Mouse (Mus musculus) heart, postnatal 14 days (tissue): ENCODE data around the gene Exoc7. TPM values are rescaled to one million over a fixed set of nuclear protein-coding genes. Genes with fewer than 3 reads are reported as not detected.
"Not testable (repeated sequence)": the region's sequence is repeated elsewhere in the genome, so short reads cannot be mapped to it uniquely, and the experiment has no call there.

Experiments used
- DNase-seq, 2 experiments: peaks; one replicate each; pipeline ENCODE4 v3.0.0; 2021 to 2022
- intact Hi-C: fragments of 180-260 bp; cut with DNase I; formaldehyde crosslinking; loops from one replicate; pipeline ENCODE4 v1.15.1; 2025
- total RNA-seq, 2 experiments: library from RNA; stranded (reverse); gene quantifications; 2 replicates each; pipeline ENCODE4 v1.2.3; 2021

Gene Exoc7
- total RNA-seq, 2 experiments from 2014 or later, result 44.3 to 52.3 TPM

DNA sequence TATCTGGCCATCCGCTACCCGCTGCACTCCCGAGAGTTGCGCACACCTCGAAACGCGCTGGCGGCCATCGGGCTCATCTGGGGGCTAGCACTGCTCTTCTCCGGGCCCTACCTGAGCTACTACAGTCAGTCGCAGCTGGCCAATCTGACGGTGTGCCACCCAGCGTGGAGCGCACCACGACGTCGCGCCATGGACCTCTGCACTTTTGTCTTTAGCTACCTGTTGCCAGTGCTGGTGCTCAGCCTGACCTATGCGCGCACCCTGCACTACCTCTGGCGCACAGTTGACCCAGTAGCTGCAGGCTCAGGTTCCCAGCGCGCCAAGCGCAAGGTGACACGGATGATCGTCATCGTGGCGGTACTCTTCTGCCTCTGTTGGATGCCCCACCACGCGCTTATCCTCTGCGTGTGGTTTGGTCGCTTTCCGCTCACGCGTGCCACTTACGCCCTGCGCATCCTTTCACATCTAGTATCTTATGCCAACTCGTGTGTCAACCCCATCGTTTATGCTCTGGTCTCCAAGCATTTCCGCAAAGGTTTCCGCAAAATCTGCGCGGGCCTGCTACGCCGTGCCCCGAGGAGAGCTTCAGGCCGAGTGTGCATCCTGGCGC lies 24.0 kb downstream of the Exoc7 start:
- DNase-seq, result no peak
- intact Hi-C loops, result no loop called here

DNA sequence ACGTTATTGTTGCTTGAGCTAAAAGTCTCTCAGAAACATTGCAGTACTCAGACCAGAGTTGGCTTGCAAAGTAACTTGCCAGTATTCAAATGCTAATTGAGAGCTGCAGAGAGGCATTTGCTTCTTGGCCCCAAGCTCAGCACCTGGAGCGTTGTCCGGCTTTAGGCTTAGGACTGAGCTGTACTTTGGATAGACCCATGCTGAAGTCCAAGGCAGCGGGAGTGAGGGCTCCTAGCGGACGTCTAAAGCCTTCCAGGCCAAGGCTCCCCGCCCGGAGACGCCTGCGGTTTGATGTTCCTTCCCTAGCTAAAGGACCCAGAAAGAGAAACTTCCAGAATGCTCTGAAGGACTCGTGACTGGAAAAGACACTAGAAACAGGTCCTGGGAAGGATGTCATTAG lies 24.9 kb downstream of the Exoc7 start:
- intact Hi-C loops, result no loop called here
- no peak for DNase-seq

DNA sequence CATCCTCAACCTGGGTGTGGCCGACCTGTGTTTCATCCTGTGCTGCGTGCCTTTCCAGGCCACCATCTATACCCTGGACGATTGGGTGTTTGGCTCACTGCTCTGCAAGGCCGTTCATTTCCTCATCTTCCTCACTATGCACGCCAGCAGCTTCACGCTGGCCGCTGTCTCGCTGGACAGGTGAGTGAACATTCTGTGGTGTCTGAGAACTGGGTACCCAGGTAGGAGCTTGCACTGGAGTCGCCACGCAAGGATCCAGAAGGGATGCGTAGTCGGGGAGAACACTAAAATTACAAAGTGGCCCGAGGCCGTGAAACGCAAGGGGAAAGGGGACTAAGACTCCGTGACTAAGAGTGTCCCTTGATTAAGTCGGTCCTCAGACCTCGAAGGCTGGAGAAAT lies 25.4 kb downstream of the Exoc7 start:
- intact Hi-C loops, result no loop called here
- DNase-seq, result no peak

DNA sequence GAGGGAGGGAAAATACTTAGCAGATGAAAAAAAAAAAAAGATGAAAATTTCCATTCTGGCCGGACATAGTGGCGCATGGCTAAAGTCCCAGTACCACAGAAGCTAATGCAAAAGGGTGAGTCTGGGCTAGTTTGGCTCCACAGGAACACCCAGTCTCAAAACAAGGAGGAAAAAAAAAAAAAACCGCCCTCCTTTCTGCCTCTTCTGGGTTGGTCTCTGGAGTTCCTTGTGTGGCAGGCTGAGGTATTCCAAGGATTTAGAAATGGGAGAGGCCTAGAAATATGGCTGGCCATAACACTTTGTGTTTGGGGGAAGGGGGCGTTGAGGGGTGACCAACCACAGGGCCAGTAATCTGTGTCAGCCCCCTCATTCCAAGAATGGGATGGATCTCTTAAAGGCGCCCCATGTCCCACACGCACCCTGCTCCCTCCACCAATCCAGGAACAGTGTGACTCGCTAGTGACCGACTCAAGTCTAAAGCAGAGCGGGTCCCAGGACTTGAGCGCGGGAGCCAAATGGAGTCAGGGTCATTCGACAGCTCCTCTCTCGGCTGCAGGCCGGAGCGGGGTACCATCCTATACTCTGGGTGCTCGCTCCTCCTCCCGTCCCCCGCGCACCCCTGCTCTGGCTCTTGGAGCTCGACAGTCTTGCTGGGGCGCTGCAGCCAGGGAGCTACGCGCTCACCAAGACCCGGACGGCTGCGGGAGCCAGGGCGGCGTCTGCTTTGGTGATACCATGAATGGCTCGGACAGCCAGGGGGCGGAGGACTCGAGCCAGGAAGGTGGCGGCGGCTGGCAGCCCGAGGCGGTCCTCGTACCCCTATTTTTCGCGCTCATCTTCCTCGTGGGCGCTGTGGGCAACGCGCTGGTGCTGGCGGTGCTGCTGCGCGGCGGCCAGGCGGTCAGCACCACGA lies 26.0 kb downstream of the Exoc7 start, which contains the start of gene Galr2:
Galr2 (plus strand) TSS at position 189 of the 913 bp plus-strand sequence.
- intact Hi-C loops, result no loop called here
- DNase-seq, result no peak

DNA sequence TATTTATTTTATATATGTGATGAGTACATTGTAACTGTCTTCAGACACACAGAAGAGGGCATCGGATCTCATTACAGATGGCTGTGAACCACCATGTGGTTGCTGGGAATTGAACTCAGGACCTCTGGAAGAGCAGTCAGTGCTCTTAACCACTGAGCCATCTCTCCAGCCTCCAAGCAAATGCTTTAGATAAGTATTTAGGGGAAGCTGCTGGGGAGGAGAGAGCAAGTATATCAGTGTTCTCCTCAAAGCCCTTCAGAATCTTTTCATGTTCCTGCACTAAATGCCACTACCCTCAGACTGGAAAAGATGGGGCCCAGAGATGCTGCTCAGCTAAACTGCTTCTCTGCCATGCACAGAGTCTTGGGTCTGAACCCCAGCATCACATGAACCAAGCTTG lies 29.8 kb downstream of the Exoc7 start:
- intact Hi-C loops, result not testable (repeated sequence)

DNA sequence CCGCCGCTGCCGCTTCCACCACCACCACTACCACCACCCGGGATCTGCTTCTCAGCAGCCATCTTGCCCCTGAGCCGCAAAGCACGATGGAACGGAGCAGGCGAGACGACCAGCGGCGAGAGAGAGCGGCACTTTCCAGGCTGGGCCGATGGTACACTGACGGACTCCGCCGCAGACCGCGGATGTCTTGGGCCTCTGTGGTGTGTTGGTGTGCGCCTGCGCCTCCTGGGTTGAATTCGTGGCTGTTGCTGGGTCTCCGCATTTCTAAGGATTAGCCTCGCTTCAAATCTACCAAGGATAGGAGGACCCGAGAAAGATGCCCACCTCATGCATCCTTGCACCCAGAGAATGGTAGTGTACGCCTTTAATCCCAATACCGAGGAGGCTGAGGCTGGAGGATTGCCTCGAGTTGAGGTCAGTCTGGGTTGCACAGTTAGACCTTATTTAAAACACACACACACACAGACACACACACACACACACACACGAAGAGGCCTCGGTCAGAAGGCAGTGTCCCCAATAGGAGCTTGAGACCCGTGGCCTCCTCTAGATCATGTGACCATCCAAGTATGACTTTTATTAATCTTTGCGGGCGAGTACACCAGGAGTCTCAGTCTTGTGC lies 32.9 kb downstream of the Exoc7 start, which contains the start of gene Srp68:
Srp68 (minus strand) TSS at position 173 of the 622 bp plus-strand sequence.
- DNase-seq, result peak; percentile 91 to 94
- intact Hi-C loops, result no loop called here

More for the DNA sequence above, 29.8 kb downstream of the Exoc7 start:
- DNase-seq, result not testable (repeated sequence)

DNA sequence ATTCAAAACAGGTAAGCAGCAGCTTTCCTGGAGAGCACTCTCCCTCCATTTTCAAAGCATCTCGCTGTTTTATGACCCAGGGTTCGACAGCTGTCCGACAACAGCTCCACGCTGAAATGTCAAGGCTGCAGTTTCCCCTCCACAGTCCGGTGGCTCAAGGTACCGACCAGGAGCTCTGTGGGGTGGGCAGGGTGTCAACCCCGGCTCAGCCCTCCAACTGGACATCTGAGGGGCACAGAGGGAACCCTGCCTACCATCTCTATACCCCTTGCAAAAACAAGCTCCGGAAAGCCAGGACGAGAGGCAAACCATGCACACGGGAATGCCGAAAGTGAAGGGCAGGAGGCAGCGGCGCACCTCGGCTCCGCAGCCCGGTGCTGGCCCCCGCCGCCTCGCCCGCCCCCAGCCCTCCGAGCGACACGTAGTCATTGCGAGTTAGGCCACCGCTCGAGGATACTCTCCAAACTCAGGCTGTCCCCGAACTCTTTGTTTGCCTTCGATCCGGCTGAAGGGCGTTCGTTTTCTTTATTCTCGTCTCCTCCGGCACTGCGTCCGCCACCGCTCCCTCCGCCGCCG lies 33.5 kb downstream of the Exoc7 start:
- DNase-seq, result no peak
- intact Hi-C loops, result no loop called here

DNA sequence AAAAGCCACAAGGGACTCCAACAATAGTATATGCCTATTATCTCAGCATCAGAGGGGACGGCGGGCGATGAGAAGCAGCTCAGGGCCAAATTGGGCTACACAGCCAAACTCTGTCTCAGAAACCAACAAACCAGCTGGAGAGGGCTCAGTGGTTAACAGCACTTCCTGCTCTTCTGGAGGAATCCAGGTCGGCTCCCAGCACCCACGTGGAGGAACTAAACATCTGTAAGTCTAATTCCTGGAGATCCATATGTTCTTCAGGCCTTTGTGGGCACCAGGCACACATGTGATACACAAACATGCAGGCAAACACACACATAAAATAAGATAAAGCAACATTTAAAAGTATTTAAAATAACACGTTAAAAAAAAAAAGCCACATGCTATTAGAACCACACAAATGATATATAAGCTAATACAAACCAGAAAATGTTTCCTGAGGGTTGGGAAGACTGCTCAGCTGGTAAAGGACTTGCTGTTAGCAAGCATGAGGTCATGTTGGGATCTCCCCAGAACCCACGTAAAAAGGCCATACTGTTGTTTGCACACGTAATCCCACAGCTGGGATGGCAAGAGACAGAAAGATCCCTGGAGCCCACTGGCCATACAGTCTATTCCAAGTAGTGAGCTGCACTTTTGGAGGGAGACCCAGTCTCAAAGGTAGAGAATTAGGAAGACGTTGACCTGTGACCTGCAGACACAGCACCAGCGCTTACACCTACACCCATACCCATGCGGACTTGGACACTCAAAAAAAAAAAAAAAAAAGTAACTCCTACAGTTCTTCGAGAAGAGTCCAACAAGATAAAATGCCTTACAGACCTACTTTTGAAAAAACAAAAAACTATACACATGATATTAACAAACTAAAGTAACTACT lies 34.2 kb downstream of the Exoc7 start:
- intact Hi-C loops, result no loop called here
- no peak for DNase-seq

DNA sequence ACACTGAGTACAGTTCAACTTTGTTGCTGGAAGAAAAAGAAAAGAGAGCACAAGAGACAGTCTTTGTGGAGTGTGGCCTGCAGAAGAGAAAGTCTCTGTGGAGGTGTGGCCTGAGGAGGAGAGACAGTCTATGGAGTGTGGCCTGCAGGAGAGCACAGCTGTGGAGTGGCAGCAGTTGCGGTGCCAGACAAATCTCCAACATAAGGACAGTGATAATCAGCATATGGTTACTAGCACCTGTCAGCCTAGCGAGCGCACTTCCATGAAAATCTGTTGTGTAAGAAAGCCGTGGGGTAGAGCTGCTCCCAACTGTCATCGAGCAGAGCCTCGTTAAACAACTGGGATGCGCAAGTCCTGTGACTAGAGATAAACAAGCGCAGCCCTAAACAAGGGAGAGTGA lies 37.5 kb downstream of the Exoc7 start:
- DNase-seq, result no peak
- intact Hi-C loops, result no loop called here

DNA sequence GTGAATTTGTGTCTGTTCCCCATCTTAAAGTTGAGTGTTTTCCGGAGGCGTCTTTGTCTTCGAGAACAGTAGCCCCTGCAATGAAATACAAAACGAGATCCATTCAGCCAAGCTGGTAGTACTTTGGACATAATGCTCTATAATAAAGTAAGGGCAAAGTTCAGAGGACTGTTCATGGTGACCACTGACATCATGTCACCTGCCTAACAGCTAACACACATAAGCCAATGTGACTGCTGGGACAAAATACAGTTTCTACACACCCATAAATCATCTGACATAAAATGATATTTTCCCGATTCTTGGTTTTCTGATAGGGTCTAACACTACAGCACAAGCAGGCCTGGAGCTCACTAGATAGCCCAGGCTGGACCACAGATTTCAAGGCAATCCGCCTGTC lies 38.7 kb downstream of the Exoc7 start:
- intact Hi-C loops, result no loop called here

DNA sequence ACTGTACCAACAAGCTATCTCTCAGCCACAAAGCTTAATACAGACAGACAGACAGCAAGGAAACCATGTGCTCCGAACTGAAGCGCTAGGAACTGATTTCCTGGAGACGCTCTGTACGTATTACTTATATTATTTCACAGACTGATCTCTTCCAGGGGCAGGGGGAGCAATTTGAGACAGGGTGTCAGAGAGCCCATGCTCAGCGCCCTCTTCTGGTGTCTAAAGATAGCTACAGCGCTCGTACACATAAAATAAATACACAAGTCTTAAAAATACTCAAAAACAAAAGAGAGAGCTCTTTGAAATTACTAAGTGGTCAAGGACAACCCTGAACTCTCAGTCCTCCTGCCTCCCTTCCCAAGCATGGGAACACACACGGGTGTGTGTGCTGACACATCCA lies 39.4 kb downstream of the Exoc7 start:
- intact Hi-C loops, result no loop called here
- DNase-seq, result no peak

More for the DNA sequence above, 38.7 kb downstream of the Exoc7 start:
- no peak for DNase-seq

DNA sequence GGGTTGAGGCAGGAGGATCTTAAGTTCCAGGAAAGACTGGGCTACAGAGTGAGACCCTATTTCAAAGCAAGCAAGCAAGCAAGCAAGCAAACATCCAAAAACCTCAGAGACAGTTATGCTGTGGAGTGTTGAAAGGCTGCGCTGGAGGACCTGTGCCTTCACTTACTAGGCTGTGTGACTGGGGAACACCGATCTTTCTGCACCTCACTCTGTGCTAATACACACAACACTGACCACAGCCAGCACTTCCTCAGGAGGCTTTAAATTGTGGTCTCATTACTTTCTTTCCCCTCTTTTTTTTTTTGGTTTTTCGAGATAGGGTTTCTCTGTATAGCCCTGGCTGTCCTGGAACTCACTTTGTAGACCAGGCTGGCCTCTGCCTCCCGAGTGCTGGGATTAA lies 41.2 kb downstream of the Exoc7 start:
- no peak for DNase-seq
- intact Hi-C loops, result no loop called here

DNA sequence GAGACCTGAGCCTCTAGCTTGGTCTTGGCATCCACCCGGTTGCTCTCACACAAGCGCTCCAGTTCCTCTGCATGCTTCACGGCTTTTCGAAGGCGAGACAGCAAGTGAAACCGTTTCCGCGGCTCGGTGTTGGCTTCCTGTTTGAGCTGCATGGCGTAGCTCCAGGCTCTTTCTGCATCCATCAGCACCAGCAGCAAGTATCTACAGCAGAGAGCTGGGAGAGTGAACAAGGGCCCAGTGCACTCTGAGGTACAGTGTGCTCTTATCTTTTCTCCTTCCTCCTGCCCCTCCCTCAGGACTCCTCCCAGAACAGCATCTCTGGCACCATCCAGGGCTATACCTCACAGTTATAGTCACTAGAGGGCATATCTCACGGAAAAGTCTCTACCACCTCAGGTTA lies 41.7 kb downstream of the Exoc7 start:
- DNase-seq, result no peak

DNA sequence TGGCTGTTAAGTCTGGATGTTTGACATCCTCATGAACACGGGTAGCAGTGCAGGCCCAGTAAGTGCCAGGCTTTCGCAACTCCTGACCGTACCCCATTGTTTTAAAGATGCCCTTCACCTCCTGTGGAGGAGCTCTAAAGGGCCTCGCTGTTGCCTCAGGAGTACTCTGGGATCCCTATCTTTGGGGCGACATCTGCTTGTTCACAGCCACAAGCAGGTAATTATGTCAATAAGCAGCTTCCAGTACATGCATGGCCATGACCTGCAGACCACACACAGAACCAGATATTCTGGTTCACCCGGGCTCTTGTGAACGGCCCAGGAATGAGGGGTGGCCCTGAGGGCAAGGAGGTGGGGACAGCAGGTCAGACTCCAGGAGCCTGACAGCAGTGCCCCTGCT lies 46.8 kb downstream of the Exoc7 start:
- DNase-seq, result no peak
- intact Hi-C loops, result no loop called here

More for the DNA sequence above, 41.7 kb downstream of the Exoc7 start:
- intact Hi-C loops, result no loop called here

DNA sequence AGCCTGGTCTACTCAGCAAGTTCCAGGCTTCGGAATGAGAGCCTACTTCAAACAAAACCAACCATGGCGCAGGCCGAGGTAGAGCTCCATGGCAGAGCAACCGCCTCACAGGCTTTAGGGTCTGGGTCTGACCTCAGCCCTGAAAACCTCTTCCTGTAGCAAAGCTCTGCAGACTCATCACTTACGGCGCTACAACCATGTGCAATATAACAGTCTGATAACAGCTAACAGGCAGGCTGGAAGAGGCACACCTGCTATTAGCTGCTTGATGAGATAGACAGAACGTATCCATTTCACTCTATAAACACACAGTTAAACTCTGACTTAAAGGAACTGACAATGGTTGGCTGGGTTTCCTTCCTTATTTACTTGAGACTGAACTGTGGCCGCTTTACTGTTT lies 47.6 kb downstream of the Exoc7 start:
- intact Hi-C loops, result no loop called here
- DNase-seq, result no peak

DNA sequence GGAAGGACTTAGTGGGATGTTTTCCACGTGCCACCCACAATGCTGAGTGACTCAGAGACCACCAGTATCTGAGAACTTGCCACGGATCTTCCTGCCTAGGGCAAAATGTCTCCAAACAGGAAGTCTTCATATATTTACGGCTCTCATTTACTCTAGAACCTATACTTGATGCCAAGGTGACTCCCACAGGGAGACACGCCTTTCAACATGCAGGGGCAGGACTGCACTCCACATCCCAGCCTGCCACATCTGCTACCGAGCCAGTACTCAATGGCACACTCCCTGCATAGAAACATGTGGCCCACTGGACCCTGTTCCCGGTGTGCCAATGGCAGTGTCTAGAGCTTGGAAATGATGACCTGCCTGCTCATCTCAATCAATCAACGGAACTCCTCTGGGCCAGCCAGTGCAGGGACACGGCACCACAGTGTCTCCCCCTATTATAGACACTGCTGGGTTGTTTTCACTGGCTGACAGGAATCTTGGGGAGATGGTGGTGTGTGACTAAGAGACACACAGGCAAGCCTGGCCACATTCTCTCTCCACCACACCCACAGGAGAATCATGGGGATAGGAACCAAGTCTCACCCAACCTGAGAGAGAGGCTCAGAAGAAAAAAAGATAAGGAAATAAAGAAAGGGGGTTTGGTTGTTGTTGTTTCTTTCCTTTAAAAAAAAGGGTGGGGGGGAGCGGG lies 50.9 kb downstream of the Exoc7 start:
- no peak for DNase-seq
- intact Hi-C loops, result no loop called here

DNA sequence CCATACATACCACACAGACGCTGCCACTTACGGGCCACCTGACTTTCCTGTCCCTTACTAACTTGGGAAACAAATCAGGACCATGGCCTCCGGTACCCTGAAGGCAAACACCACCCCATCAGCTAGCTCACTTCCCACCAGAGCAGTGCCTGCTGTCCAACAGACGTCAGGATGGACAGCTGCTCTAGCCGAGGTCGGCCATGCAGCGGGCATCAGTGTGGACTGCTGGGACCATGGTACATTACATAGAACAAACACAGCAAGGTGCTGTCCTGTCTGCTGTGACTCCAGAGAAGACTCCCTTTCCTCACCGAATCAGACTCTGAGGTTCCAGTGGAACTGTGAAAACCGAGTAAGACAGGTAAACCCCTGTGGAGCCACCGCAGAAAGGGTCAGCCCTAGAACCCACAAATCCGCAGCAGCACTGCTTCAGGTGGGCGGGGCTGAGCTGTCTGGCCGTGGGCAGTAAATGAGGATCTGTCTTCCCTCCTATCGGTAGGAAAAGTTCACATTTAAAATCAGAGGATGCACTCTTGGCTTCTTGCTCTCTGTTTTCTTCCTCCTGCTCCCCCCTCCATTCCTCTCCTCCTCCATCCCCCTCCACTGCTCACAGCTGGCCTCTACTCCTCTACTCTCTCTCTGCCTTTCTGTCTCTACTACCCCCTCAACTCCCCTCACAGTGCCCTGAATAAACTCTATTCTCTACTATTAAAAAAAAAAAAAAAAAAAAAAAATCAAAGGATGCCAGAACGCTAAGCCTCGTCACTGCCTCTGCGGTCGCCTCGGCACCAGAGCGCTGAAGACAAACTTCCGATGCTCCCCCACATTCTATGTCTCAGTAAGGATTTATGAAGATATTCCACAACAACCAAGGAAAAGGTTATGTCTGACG lies 51.7 kb downstream of the Exoc7 start:
- intact Hi-C loops, result no loop called here

DNA sequence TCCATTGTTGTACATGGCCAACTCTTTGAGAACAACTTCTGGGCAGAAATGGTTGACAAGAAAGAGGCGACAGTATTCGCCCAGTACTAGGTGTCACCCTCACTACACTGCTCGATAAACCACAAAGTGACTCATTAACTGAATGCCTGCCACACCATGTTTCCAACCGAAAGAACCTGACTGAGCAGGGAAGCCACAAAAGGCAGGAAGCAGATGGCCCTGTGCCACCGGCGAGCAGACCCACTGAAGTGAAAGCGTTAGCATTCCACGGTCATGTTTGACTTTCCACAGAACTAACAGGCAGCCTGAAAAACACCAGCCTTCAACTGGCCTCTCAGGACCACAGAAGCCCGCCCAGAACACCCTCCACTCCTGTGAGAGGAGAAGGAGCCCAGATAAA lies 52.4 kb downstream of the Exoc7 start:
- intact Hi-C loops, result no loop called here

More for the DNA sequence above, 51.7 kb downstream of the Exoc7 start:
- no peak for DNase-seq

More for the DNA sequence above, 52.4 kb downstream of the Exoc7 start:
- DNase-seq, result no peak
